Mouse (Mus musculus) kidney, adult 2 months (tissue): Measurements from ENCODE around the gene Fam136a.

Source experiments
- CTCF ChIP-seq: fragments of 200-500 bp; conservative IDR thresholded peaks from 2 replicates; pipeline ENCODE4 v1.5.1; 2011; ENCODE audit warnings: low read depth, mild to moderate bottlenecking, control low read depth, low read length, moderate library complexity, mixed read lengths; ENCODE audit not compliant: insufficient read depth, insufficient read length
- POLR2A ChIP-seq: fragments of 200-500 bp; IDR thresholded peaks from one replicate; pipeline ENCODE4 v1.6.1; 2011; ENCODE audit warnings: low read depth, low read length, control low read depth

- TF ChIP-seq POLR2A (no peak), CTCF (no peak)
These were observed 29.6 kb downstream of the Fam136a start for GRCm38 (mm10) chr6:86395021-86395420.
